Mouse (Mus musculus): ENCODE measurements at regions not wholly inside any gene's neighbourhood (a gene's known extent, or its start where the extent isn't known, plus 50 kb on each side); places are given as distances from the start of the nearest gene placed in this dataset.

DNA sequence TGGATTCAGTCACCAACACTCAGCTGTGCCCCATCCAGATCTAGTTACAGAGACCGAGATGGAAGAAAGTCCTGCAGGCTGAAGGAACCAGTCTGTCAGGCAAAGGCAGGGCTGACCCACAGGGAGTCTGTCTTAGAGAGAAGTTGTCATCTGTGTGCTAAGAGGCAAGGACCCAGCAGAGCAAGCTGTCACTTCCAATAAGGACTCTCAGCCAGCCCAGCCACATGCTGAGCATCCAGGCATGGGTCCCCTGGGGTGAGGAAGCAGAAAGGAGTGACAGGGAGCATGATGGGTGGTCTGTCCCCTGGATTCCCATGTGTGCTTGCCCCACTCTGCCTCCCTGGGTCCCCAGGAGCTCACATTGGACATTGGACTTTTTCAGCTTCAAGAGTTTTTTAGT lies 144.8 kb downstream of the Rps15a start:
- Histone ChIP-seq H3K36me3 (ENCODE audit: control insufficient read depth, insufficient read depth, low read length) (no peaks in the 10 kb centered on the region), H3K27me3 (ENCODE audit: control insufficient read depth, insufficient read depth, low read length) (no peaks in the 10 kb centered on the region), H3K4me3 (ENCODE audit: control insufficient read depth, low read depth, low read length) (no peak overlapping the region), H3K4me1 (ENCODE audit: control insufficient read depth, insufficient read depth, low read length) (no peaks in the 10 kb centered on the region), H3K27ac (ENCODE audit: control insufficient read depth, insufficient read depth, low read depth, low read length) (no peak overlapping the region)
- TF ChIP-seq POLR2A (IDR thresholded peaks at IDR 0.05; ENCODE audit: control insufficient read depth, low read depth, low read length) (no peak), CTCF (IDR thresholded peaks at IDR 0.05; ENCODE audit: control insufficient read depth, insufficient read depth, insufficient replicate concordance, low read depth, low read length) (no peak)

- H3K27me3 ChIP-seq (ENCODE audit: control insufficient read depth, insufficient read depth, low read length): no peaks in the 10 kb centered on the region
- H3K27ac ChIP-seq (ENCODE audit: control insufficient read depth, insufficient read depth, low read depth, low read length): no peak overlapping the region
- no peaks in the 10 kb centered on the region for H3K4me1 ChIP-seq (ENCODE audit: control insufficient read depth, insufficient read depth, low read length)
- no peak for TF ChIP-seq CTCF (IDR thresholded peaks at IDR 0.05; ENCODE audit: control insufficient read depth, insufficient read depth, insufficient replicate concordance, low read depth, low read length)
- TF ChIP-seq POLR2A (IDR thresholded peaks at IDR 0.05; ENCODE audit: control insufficient read depth, low read depth, low read length): no peak
- H3K36me3 ChIP-seq (ENCODE audit: control insufficient read depth, insufficient read depth, low read length): no peaks in the 10 kb centered on the region
- no peak overlapping the region for H3K4me3 ChIP-seq (ENCODE audit: control insufficient read depth, low read depth, low read length)
These were observed 172.6 kb downstream of the Rps15a start for GRCm38 (mm10) chr7:117943435-117943834.

GRCm38 (mm10) chr7:117939618-117940017 lies 176.4 kb downstream of the Rps15a start:
- no peak overlapping the region for H3K27ac ChIP-seq (ENCODE audit: control insufficient read depth, insufficient read depth, low read depth, low read length)
- H3K36me3 ChIP-seq (ENCODE audit: control insufficient read depth, insufficient read depth, low read length): no peaks in the 10 kb centered on the region
- H3K27me3 ChIP-seq (ENCODE audit: control insufficient read depth, insufficient read depth, low read length): no peaks in the 10 kb centered on the region
- no peak overlapping the region for H3K4me3 ChIP-seq (ENCODE audit: control insufficient read depth, low read depth, low read length)
- H3K4me1 ChIP-seq (ENCODE audit: control insufficient read depth, insufficient read depth, low read length): no peaks in the 10 kb centered on the region
- TF ChIP-seq POLR2A (IDR thresholded peaks at IDR 0.05; ENCODE audit: control insufficient read depth, low read depth, low read length) (no peak), CTCF (IDR thresholded peaks at IDR 0.05; ENCODE audit: control insufficient read depth, insufficient read depth, insufficient replicate concordance, low read depth, low read length) (no peak)

DNA sequence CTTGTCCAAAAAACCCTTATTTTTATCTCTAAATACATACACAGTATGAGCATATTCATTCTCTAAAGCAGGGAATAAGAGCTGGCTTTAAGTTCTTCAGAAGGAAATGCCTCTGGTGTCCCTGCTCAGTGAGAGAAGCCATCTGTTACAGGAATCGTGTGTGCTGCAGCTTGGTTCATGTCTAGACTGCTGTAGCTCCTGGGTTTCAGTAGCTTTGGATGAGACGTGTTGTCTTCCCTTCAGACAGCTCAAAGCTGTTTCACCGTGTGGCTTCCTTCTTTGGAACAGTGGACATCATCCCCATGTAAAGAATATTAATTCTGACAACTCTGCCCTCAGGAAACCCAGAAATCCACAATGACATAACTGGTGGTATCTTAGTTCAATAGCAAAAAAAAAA lies 181.1 kb downstream of the Rps15a start:
- Histone ChIP-seq H3K27me3 (ENCODE audit: control insufficient read depth, insufficient read depth, low read length) (no peaks in the 10 kb centered on the region), H3K36me3 (ENCODE audit: control insufficient read depth, insufficient read depth, low read length) (no peaks in the 10 kb centered on the region), H3K4me1 (ENCODE audit: control insufficient read depth, insufficient read depth, low read length) (no peaks in the 10 kb centered on the region), H3K27ac (ENCODE audit: control insufficient read depth, insufficient read depth, low read depth, low read length) (no peak overlapping the region), H3K4me3 (ENCODE audit: control insufficient read depth, low read depth, low read length) (no peak overlapping the region)
- no peak for TF ChIP-seq CTCF (IDR thresholded peaks at IDR 0.05; ENCODE audit: control insufficient read depth, insufficient read depth, insufficient replicate concordance, low read depth, low read length)
- TF ChIP-seq POLR2A (IDR thresholded peaks at IDR 0.05; ENCODE audit: control insufficient read depth, low read depth, low read length): no peak

DNA sequence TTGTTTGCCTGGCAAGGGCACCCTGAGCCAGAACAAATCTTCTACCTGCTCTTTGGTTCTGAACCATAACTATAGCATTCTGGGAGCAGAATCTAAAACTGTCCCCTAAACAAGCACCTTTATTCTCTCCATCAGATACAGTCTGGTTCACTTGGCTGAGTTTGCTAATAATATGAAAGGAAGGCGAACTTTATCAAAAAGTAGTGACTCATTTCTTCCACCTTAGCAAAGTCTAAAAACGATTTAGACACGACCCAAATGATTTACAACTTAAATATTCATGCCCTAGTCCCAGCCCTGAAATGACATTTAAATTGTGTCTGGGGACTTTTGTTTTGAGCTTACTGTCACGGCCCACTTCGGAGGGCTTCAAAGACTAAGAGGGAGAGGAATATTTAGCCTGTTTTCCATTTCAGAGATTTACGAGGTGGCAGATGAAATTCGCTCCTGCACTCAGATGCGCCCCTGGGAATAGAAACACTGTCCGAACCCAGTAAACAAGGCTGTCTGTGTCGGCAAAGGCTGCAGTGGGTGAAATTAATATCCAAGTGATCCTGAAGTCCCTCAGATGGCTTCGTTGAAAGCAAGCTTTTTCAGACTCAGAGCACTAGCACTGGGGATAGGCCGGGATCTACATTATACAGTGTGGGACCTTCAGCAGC lies 184.6 kb downstream of the Rps15a start:
- H3K27me3 ChIP-seq (ENCODE audit: control insufficient read depth, insufficient read depth, low read length): no peaks in the 10 kb centered on the region
- no peak overlapping the region for H3K27ac ChIP-seq (ENCODE audit: control insufficient read depth, insufficient read depth, low read depth, low read length)
- H3K4me1 ChIP-seq (ENCODE audit: control insufficient read depth, insufficient read depth, low read length): no peaks in the 10 kb centered on the region
- no peak for TF ChIP-seq POLR2A (IDR thresholded peaks at IDR 0.05; ENCODE audit: control insufficient read depth, low read depth, low read length)
- TF ChIP-seq CTCF (IDR thresholded peaks at IDR 0.05; ENCODE audit: control insufficient read depth, insufficient read depth, insufficient replicate concordance, low read depth, low read length): no peak
- H3K4me3 ChIP-seq (ENCODE audit: control insufficient read depth, low read depth, low read length): no peak overlapping the region
- no peaks in the 10 kb centered on the region for H3K36me3 ChIP-seq (ENCODE audit: control insufficient read depth, insufficient read depth, low read length)

DNA sequence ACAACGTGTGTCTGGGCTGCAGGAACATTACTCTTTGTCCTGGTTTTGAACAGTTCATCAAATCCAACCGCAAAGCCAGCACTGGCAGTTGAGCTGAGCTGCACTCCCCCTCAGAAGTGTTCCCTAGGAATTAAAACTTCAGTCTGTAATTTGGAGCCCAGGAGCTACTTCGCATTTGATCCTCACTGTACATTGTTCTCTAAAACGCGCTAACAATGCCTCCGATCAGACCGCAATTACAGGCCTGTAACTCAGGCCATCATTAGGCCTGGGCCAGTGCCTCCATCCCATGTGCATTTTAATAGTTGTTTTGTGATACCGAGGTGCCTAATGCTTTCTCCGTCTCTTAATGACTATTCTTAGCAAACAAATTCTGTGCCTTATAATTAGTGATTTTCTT lies 185.6 kb downstream of the Rps15a start:
- H3K36me3 ChIP-seq (ENCODE audit: control insufficient read depth, insufficient read depth, low read length): no peaks in the 10 kb centered on the region
- H3K4me1 ChIP-seq (ENCODE audit: control insufficient read depth, insufficient read depth, low read length): no peaks in the 10 kb centered on the region
- H3K27me3 ChIP-seq (ENCODE audit: control insufficient read depth, insufficient read depth, low read length): no peaks in the 10 kb centered on the region
- no peak overlapping the region for H3K4me3 ChIP-seq (ENCODE audit: control insufficient read depth, low read depth, low read length)
- H3K27ac ChIP-seq (ENCODE audit: control insufficient read depth, insufficient read depth, low read depth, low read length): no peak overlapping the region
- TF ChIP-seq CTCF (IDR thresholded peaks at IDR 0.05; ENCODE audit: control insufficient read depth, insufficient read depth, insufficient replicate concordance, low read depth, low read length) (no peak), POLR2A (IDR thresholded peaks at IDR 0.05; ENCODE audit: control insufficient read depth, low read depth, low read length) (no peak)

DNA sequence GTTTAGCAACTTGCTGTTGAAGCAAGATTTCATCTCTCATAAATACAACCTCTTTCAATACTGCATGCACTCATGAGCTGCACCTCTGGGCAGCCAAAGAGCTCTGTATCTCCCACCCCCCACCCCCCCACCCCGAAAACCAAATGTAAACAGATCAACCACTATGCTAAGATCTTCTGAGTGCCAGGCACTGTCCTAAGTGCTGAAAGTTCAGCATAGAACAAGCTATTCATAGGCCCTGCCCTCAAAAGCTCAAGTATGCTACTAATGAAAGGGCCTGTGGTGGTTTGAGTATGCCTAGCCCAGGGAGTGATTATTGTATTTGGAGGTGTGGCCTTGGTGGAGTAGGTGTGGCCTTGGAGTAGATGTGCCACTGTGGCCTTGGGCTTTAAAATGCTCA lies 189.6 kb downstream of the Rps15a start:
- Histone ChIP-seq H3K27ac (ENCODE audit: control insufficient read depth, insufficient read depth, low read depth, low read length) (no peak overlapping the region), H3K4me3 (ENCODE audit: control insufficient read depth, low read depth, low read length) (no peak overlapping the region)
- TF ChIP-seq CTCF (IDR thresholded peaks at IDR 0.05; ENCODE audit: control insufficient read depth, insufficient read depth, insufficient replicate concordance, low read depth, low read length): no peak
- TF ChIP-seq POLR2A (IDR thresholded peaks at IDR 0.05; ENCODE audit: control insufficient read depth, low read depth, low read length): no peak

More for the DNA sequence above, 189.6 kb downstream of the Rps15a start:
- H3K4me1 ChIP-seq (ENCODE audit: control insufficient read depth, insufficient read depth, low read length): no peaks in the 10 kb centered on the region
- no peaks in the 10 kb centered on the region for H3K27me3 ChIP-seq (ENCODE audit: control insufficient read depth, insufficient read depth, low read length)
- H3K36me3 ChIP-seq (ENCODE audit: control insufficient read depth, insufficient read depth, low read length): no peaks in the 10 kb centered on the region
